Mouse (Mus musculus) spleen, adult 2 months (tissue): ENCODE data around the gene Etv6. TPM values are rescaled to one million over a fixed set of nuclear protein-coding genes. Genes with fewer than 3 reads are reported as not detected.

Experiments used
- DNase-seq, 2 experiments: peaks; one replicate each; pipeline versions ENCODE4 v3.0.0 to v3.0.0-alpha.2; 2012 to 2021; ENCODE audit warnings: low spot score in 2 of 2, low read depth in 1 of 2
- H3K27ac ChIP-seq: fragments of 200-500 bp; 2 replicates; pipeline ENCODE4 v1.5.1; 2012; ENCODE audit warnings: low read length, inconsistent platforms; ENCODE audit not compliant: insufficient read depth
- H3K27me3 ChIP-seq: fragments of 200-500 bp; 2 replicates; pipeline ENCODE4 v1.6.1; 2012; ENCODE audit warnings: mild to moderate bottlenecking, moderate library complexity, low read length, inconsistent platforms; ENCODE audit not compliant: control insufficient read depth, insufficient read depth
- H3K36me3 ChIP-seq: fragments of 200-500 bp; 2 replicates; pipeline ENCODE4 v1.6.1; 2012; ENCODE audit warnings: mild to moderate bottlenecking, low read length, inconsistent platforms; ENCODE audit not compliant: control insufficient read depth, insufficient read depth
- H3K4me1 ChIP-seq: fragments of 200-500 bp; 2 replicates; pipeline ENCODE4 v1.6.1; 2011; ENCODE audit warnings: inconsistent platforms; ENCODE audit not compliant: control insufficient read depth, insufficient read depth, insufficient read length
- H3K4me3 ChIP-seq: fragments of 200-500 bp; 2 replicates; pipeline ENCODE4 v1.5.1; 2011; ENCODE audit warnings: mild to moderate bottlenecking, inconsistent platforms; ENCODE audit not compliant: insufficient read depth, insufficient read length; ENCODE audit errors: extremely low read depth
- CTCF ChIP-seq: fragments of 200-500 bp; IDR thresholded peaks from 2 replicates; pipeline ENCODE4 v1.5.1; 2011; ENCODE audit warnings: mild to moderate bottlenecking, inconsistent platforms; ENCODE audit not compliant: insufficient read depth, insufficient read length, insufficient replicate concordance; ENCODE audit errors: extremely low read depth
- POLR2A ChIP-seq: fragments of 200-500 bp; IDR thresholded peaks from 2 replicates; pipeline ENCODE4 v1.6.1; 2011; ENCODE audit warnings: low read depth, low read length, inconsistent platforms
- WGBS: fragments of 180-500 bp; shearing (Covaris S2); methylation state at CpG from one replicate; pipeline ENCODE4 v1.1.7; 2018; 5-methylcytosine and 5-hydroxymethylcytosine counted together
- polyA plus RNA-seq: library from polyadenylated mRNA; depleted of rRNA; stranded (reverse); fragments of >200 nt; gene quantifications from 2 replicates; pipeline ENCODE4 v1.2.3, GENCODE M21; 2012

The Etv6 gene
- polyA plus RNA-seq, 1 experiment, result 21.6 TPM

DNA sequence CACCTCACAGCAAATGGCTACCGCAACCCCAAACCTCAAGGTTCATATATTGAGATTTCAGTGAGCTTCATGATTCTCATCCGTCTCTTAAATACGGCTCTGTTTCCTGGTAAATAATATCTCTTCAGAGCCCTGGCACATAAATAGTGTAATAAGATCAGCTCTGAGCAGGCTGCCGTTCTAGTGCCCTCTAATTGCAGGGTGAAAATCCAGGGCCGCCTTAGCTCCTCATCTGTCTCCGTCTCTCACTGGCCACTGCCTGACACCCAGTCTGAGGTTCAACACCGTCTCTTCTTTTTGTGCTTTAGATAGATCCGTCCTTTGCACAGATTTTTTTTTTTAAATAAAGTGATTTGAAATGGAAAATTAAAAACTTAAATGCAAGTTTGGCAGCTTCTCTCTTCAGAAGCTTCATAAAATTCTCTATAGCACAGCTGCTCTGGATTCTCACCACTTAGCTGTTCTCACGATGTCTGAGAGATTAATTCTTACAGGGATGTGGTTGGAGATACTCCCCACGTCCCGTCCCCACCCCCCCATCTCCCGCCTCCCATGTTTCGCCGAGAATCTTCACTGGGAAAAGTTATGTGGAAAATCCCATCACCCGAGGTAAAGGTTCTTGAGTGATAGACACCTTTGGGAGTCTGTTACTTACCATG lies 115.7 kb downstream of the Etv6 start:
- no peak overlapping the region for H3K4me3 ChIP-seq
- H3K27me3 ChIP-seq, result no peaks in the 10 kb centered on the region
- 0 out of 2 replicates have a peak overlapping the region, but pooled peaks have one; percentile 48 for H3K27ac ChIP-seq
- 81% methylated on average over 15 of the region's 15 CpGs for WGBS
- TF ChIP-seq POLR2A, result no peak
- no peak for TF ChIP-seq CTCF
- no peaks in the 10 kb centered on the region for H3K36me3 ChIP-seq
- H3K4me1 ChIP-seq, result peaks cover 6% of the 10 kb centered on the region; the same call in 1 of the 2 replicates
- DNase-seq, result no peak

DNA sequence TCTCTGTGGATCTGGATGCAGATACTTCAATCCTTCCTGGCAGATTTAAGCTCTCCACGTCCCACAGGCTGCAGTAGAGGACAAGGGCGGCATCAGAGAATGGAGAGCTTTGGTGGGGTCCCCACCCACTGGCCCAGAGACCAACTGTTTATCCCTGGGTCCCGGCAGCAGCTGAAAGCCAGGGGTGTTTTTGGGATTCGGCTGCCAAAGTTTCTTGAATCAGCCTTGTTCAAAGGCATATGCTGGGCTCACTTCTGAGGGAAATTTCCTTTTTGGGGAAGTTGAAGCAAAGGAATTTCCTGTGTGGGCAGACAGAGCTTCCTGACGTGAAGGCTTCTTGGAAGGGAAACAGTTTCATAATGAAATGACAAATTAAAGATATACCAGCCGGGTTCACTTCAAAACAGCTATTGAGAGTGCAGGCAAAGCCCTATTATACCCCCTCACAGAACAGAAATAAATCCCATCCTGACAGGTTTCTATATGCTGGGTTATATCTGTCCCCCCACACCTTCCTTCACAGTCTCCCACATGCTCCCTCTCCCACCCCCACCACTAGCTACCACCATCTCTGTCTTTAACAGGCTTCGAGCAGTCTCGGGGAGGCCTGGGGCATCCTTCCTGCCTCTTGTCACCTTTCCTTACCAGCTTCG lies 116.5 kb downstream of the Etv6 start:
- no peaks in the 10 kb centered on the region for H3K36me3 ChIP-seq
- no peak overlapping the region for H3K4me3 ChIP-seq
- H3K27ac ChIP-seq, result peak overlapping the region; percentile 48
- no peak for TF ChIP-seq POLR2A
- no peak for DNase-seq
- H3K4me1 ChIP-seq, result peaks cover 9% of the 10 kb centered on the region; the same call in 1 of the 2 replicates
- H3K27me3 ChIP-seq, result no peaks in the 10 kb centered on the region
- WGBS, result 46% methylated on average over 9 of the region's 9 CpGs

DNA sequence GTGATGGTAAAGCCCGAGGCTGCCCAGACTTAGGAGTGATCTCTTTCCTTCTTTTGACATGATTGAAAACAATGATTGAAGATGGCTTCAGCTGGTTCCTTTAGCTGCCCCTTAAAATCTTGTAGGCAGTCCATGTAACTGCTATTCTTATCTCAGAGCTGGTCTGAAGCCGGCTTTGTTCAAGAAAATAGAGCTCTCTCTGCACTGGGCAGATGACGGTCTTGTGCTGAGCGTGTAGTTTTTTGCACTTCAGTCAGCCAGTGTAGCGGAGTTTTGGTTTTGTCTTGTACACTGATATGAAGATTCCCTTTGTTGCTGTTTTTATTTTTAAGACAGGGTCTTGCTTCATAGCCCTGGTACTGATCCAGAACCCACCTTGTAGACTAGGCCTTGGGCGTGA lies 117.0 kb downstream of the Etv6 start:
- 77% methylated on average over 6 of the region's 6 CpGs for WGBS
- peaks cover 9% of the 10 kb centered on the region; the same call in 1 of the 2 replicates for H3K4me1 ChIP-seq
- H3K27ac ChIP-seq, result peak overlapping the region; percentile 48; the same call in 1 of the 2 replicates
- TF ChIP-seq POLR2A (no peak), CTCF (no peak)
- H3K4me3 ChIP-seq, result no peak overlapping the region
- DNase-seq, result no peak
- H3K27me3 ChIP-seq, result no peaks in the 10 kb centered on the region
- H3K36me3 ChIP-seq, result no peaks in the 10 kb centered on the region

DNA sequence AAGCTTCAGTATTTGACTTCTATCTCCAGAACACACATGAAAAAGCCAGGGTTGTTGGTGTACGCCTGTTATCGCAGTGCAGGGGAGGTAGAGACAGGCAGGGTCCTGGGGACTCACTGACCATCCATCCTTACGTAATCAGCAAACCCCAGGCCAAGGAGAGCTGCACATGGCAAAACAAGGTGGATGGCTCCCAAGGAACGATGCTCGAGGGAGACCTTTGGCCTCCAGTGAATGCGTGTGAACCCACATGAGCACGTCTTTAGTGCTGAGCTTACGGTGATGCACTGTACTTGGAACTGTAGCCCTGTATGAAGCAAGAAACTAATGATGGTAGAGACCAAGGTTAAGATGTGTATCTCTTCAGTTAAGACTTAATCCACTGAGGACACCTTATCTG lies 119.2 kb downstream of the Etv6 start:
- Histone ChIP-seq H3K4me3 (no peak overlapping the region), H3K27ac (no peak overlapping the region), H3K27me3 (no peaks in the 10 kb centered on the region), H3K4me1 (peaks cover 9% of the 10 kb centered on the region; the same call in 1 of the 2 replicates), H3K36me3 (no peaks in the 10 kb centered on the region)
- no peak for DNase-seq
- 92% methylated on average over 8 of the region's 8 CpGs for WGBS
- no peak for TF ChIP-seq CTCF
- no peak for TF ChIP-seq POLR2A

DNA sequence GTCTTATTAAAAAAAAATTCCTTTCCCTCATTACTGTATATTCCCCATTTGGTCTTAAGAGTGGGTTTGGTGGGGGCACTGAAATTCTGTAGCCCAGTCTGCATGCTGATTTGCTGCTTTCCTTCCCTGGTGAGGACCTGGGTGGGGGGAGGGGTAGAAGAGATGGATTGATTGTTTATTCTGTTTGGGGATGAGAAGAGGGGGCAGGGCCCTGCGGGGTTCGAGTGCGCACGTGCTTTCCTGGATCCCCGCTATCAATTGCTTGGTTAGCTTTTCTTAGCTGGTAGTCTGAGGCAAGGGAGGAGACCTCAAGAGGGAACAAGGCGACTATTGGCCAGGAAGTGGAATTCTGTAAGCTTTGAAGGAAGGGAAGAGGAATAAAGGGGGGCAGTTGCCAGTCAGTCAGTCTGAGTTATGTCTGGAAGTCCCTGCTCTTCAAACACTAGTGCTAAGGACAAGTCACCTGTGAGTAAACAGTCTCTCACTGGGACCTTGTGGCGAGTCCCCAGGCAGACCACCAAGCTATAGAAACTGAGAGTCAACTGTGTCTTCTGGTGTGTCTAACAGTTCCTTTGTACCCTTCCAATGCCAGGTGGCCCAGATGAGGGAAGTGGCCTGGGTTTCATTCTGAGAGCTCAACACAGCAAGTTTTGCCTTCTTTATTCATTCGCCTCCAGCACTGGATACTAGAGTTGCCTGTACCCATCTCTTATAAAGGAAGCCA lies 120.6 kb downstream of the Etv6 start:
- DNase-seq, result no peak
- Histone ChIP-seq H3K36me3 (no peaks in the 10 kb centered on the region), H3K4me1 (peaks cover 9% of the 10 kb centered on the region; the same call in 1 of the 2 replicates), H3K4me3 (no peak overlapping the region), H3K27ac (peak overlapping the region; percentile 13; the same call in 1 of the 2 replicates), H3K27me3 (no peaks in the 10 kb centered on the region)
- TF ChIP-seq POLR2A (no peak), CTCF (no peak)
- 50% methylated on average over 8 of the region's 8 CpGs for WGBS

- no peak for TF ChIP-seq POLR2A
- TF ChIP-seq CTCF, result no peak
- H3K4me1 ChIP-seq, result peaks cover 6% of the 10 kb centered on the region; the same call in 1 of the 2 replicates
- WGBS, result 81% methylated on average over 6 of the region's 6 CpGs
- H3K27me3 ChIP-seq, result no peaks in the 10 kb centered on the region
- DNase-seq, result no peak
- H3K36me3 ChIP-seq, result no peaks in the 10 kb centered on the region
- no peak overlapping the region for H3K4me3 ChIP-seq
- no peak overlapping the region for H3K27ac ChIP-seq
Observed at GRCm38 (mm10) chr6:134157533-134158115, 122.1 kb downstream of the Etv6 start.
